Mouse (Mus musculus) G1E (cell line): ENCODE results near the gene Klc1.

Experiments
- CTCF ChIP-seq: IDR thresholded peaks from 2 replicates; pipeline ENCODE4 v1.5.1; 2012; ENCODE audit warnings: low read depth, low read length, inconsistent platforms, mixed read lengths
- GATA1 ChIP-seq: IDR thresholded peaks from 2 replicates; pipeline ENCODE4 v1.6.1; 2012; ENCODE audit warnings: borderline replicate concordance, low read length, inconsistent platforms, mixed read lengths
- GATA2 ChIP-seq: IDR thresholded peaks from 2 replicates; pipeline ENCODE4 v1.6.1; 2012; ENCODE audit warnings: low read depth, low read length, inconsistent platforms, borderline replicate concordance

DNA sequence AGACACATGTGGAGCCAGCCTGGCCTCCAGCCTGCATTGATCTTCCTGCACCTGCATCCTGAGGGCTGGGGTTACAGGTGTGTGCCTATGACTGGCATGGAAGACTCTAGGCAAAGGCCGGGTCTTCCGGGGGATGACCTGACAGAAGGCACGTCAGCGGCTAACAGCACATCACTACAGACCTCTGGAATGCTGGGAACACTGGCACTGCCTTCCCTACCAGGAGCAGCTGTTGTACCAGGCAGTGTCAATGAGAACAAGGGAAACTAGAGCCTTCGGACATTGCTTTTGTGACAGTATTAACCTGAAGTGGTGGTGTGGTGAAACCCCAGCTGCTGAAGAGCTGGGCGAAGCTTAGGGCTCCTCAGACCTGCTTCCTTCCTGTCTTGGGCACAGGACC, 50.1 kb downstream of the Klc1 start:
- TF ChIP-seq CTCF (no peak), GATA2 (no peak), GATA1 (no peak)
